Mouse (Mus musculus) cerebellum, adult 9-10 months (tissue): ENCODE results near the gene Tmem262.
A peak's percentile ranks its signal among the peaks of the same experiment; 100 is the strongest.

ENCODE experiments used
- DNase-seq: peaks from one replicate; pipeline ENCODE4 v3.0.0; 2022

The Tmem262 gene

GRCm38 (mm10) chr19:6079983-6080480 lies at the start of gene Tmem262:
Tmem262 (plus strand) TSS chr19:6080033.
- DNase-seq = peak; percentile 23

GRCm38 (mm10) chr19:6030520-6031280 lies 49.1 kb upstream of the Tmem262 start:
- DNase-seq = no peak

- no peak for DNase-seq
Observed at GRCm38 (mm10) chr19:6035966-6036585, 43.8 kb upstream of the Tmem262 start.

- DNase-seq = no peak
Observed at GRCm38 (mm10) chr19:6037695-6038094, 42.1 kb upstream of the Tmem262 start.

GRCm38 (mm10) chr19:6038326-6038725 lies 41.5 kb upstream of the Tmem262 start:
- no peak for DNase-seq

GRCm38 (mm10) chr19:6040002-6040401 lies 39.8 kb upstream of the Tmem262 start:
- DNase-seq = no peak

- peak; percentile 29 for DNase-seq
Observed at GRCm38 (mm10) chr19:6042293-6042692, 37.5 kb upstream of the Tmem262 start.

- DNase-seq = peak; percentile 43
Observed at GRCm38 (mm10) chr19:6044102-6044501, 35.7 kb upstream of the Tmem262 start.

GRCm38 (mm10) chr19:6045366-6046293 lies 34.2 kb upstream of the Tmem262 start:
- DNase-seq = peak; percentile 46

- DNase-seq = peak; percentile 95
Observed at GRCm38 (mm10) chr19:6046294-6047153, 33.3 kb upstream of the Tmem262 start, which contains the start of gene Syvn1. Syvn1 (plus strand) TSS chr19:6046576.

GRCm38 (mm10) chr19:6047154-6047898 lies 32.5 kb upstream of the Tmem262 start:
- peak; percentile 61 for DNase-seq

- peak; percentile 47 for DNase-seq
Observed at GRCm38 (mm10) chr19:6047899-6048166, 32.0 kb upstream of the Tmem262 start.

- DNase-seq = peak; percentile 36
Observed at GRCm38 (mm10) chr19:6048681-6049410, 31.0 kb upstream of the Tmem262 start.

GRCm38 (mm10) chr19:6052516-6052915 lies 27.3 kb upstream of the Tmem262 start:
- peak; percentile 22 for DNase-seq

- peak; percentile 19 for DNase-seq
Observed at GRCm38 (mm10) chr19:6054296-6054695, 25.5 kb upstream of the Tmem262 start.

GRCm38 (mm10) chr19:6056696-6057095 lies 23.1 kb upstream of the Tmem262 start:
- peak; percentile 57 for DNase-seq

- peak; percentile 98 for DNase-seq
Observed at GRCm38 (mm10) chr19:6057313-6058096, 22.3 kb upstream of the Tmem262 start, which contains the start of the genes Mrpl49 and Fau. Mrpl49 (minus strand) TSS chr19:6057785. Fau (plus strand) TSS chr19:6057844.

GRCm38 (mm10) chr19:6058513-6058912 lies 21.3 kb upstream of the Tmem262 start:
- no peak for DNase-seq

- DNase-seq = no peak
Observed at GRCm38 (mm10) chr19:6058966-6059365, 20.9 kb upstream of the Tmem262 start.
